Mouse (Mus musculus) olfactory bulb, adult 2 months (tissue): ENCODE data around the gene Aff2. TPM values are rescaled to one million over a fixed set of nuclear protein-coding genes. Genes with fewer than 3 reads are reported as not detected.

ENCODE experiments used
- H3K27ac ChIP-seq: fragments of 200-500 bp; 2 replicates; pipeline ENCODE4 v1.5.1; 2012; ENCODE audit warnings: low read depth, low read length; ENCODE audit not compliant: insufficient read depth
- H3K4me1 ChIP-seq: fragments of 200-500 bp; 2 replicates; pipeline ENCODE4 v1.6.1; 2012; ENCODE audit warnings: low read length; ENCODE audit not compliant: control insufficient read depth, insufficient read depth
- H3K4me3 ChIP-seq: fragments of 200-500 bp; 2 replicates; pipeline ENCODE4 v1.5.1; 2012; ENCODE audit warnings: mild to moderate bottlenecking, low read depth, low read length, moderate library complexity; ENCODE audit not compliant: insufficient read depth
- CTCF ChIP-seq: fragments of 200-500 bp; IDR thresholded peaks from 2 replicates; pipeline ENCODE4 v1.5.1; 2012; ENCODE audit warnings: low read depth, mild to moderate bottlenecking, low read length, moderate library complexity; ENCODE audit not compliant: insufficient read depth
- POLR2A ChIP-seq: fragments of 200-500 bp; IDR thresholded peaks from 2 replicates; pipeline ENCODE4 v1.6.1; 2012; ENCODE audit warnings: mild to moderate bottlenecking, low read depth, low read length, moderate library complexity; ENCODE audit not compliant: insufficient read depth
- WGBS: fragments of 180-500 bp; shearing (Covaris S2); methylation state at CpG from one replicate; pipeline ENCODE4 v1.1.7; 2018; 5-methylcytosine and 5-hydroxymethylcytosine counted together
- polyA plus RNA-seq: library from polyadenylated mRNA; stranded (reverse); fragments of >200 nt; gene quantifications from 2 replicates; pipeline ENCODE4 v1.2.4, GENCODE M21; 2012; ENCODE audit warnings: low replicate concordance; ENCODE audit not compliant: missing spikeins, insufficient read depth, insufficient read length

Gene Aff2
- polyA plus RNA-seq, 1 experiment: not detected

- 40% methylated on average over 5 of the region's 5 CpGs for WGBS
- H3K4me3 ChIP-seq: no peak overlapping the region
- H3K4me1 ChIP-seq: no peaks in the 10 kb centered on the region
- no peak overlapping the region for H3K27ac ChIP-seq
- TF ChIP-seq CTCF (no peak), POLR2A (no peak)
Observed at GRCm38 (mm10) chrX:69818188-69818587, 458.1 kb downstream of the Aff2 start.

GRCm38 (mm10) chrX:69867601-69868000 is 507.5 kb downstream of the Aff2 start:
- no peak overlapping the region for H3K4me3 ChIP-seq
- H3K4me1 ChIP-seq: no peaks in the 10 kb centered on the region
- H3K27ac ChIP-seq: no peak overlapping the region
- TF ChIP-seq CTCF: no peak
- no peak for TF ChIP-seq POLR2A
- WGBS: 78% methylated on average over 5 of the region's 5 CpGs

GRCm38 (mm10) chrX:69891713-69892112 is 531.6 kb downstream of the Aff2 start:
- H3K4me3 ChIP-seq: no peak overlapping the region
- 69% methylated on average over 3 of the region's 3 CpGs for WGBS
- H3K4me1 ChIP-seq: no peaks in the 10 kb centered on the region
- H3K27ac ChIP-seq: no peak overlapping the region
- TF ChIP-seq CTCF (no peak), POLR2A (no peak)
